Mouse (Mus musculus) liver, embryonic 16.5 days (tissue): ENCODE measurements around the gene Maml2. TPM values are rescaled to one million over a fixed set of nuclear protein-coding genes. Genes with fewer than 3 reads are reported as not detected.

ENCODE experiments used
- ATAC-seq: fragments of 200-750 bp; cut with Nextera tagmentation; 2 replicates; pipeline ENCODE4 v1.8.0; 2017; ENCODE audit warnings: low read depth, mild to moderate bottlenecking, moderate number of reproducible peaks, moderate library complexity
- H3K27ac ChIP-seq: fragments of 300-500 bp; sonication (generic); 2 replicates; pipeline ENCODE4 v1.5.1; 2014; ENCODE audit warnings: mild to moderate bottlenecking, low read length
- H3K27me3 ChIP-seq: fragments of 300-500 bp; sonication (generic); 2 replicates; pipeline ENCODE4 v1.6.1; 2014; ENCODE audit warnings: low read depth, low read length, mixed read lengths; ENCODE audit not compliant: control insufficient read depth, insufficient read depth
- H3K36me3 ChIP-seq: fragments of 300-500 bp; sonication (generic); 2 replicates; pipeline ENCODE4 v1.6.1; 2014; ENCODE audit warnings: mild to moderate bottlenecking; ENCODE audit not compliant: control insufficient read depth, insufficient read depth
- H3K4me1 ChIP-seq: fragments of 300-500 bp; sonication (generic); 2 replicates; pipeline ENCODE4 v1.6.1; 2014; ENCODE audit warnings: low read depth, low read length, mixed read lengths; ENCODE audit not compliant: control insufficient read depth
- H3K4me2 ChIP-seq: fragments of 300-500 bp; sonication (generic); 2 replicates; pipeline ENCODE4 v1.6.1; 2014; ENCODE audit warnings: low read depth, low read length, mixed read lengths
- H3K4me3 ChIP-seq: fragments of 300-500 bp; sonication (generic); 2 replicates; pipeline ENCODE4 v1.5.1; 2014; ENCODE audit warnings: low read depth, mild to moderate bottlenecking, low read length
- H3K9ac ChIP-seq: fragments of 300-500 bp; sonication (generic); 2 replicates; pipeline ENCODE4 v1.6.1; 2014; ENCODE audit warnings: low read depth, low read length
- H3K9me3 ChIP-seq: fragments of 300-500 bp; sonication (generic); replicated peaks from 2 replicates; pipeline ENCODE4 v1.6.1; 2016; ENCODE audit warnings: low read length; ENCODE audit not compliant: control insufficient read depth
- WGBS: fragments of 180-500 bp; shearing (Covaris S2); extraction: QIAGEN DNeasy Blood & Tissue Kit; methylation state at CpG from one replicate; pipeline ENCODE4 v1.1.7; 2014; ENCODE audit not compliant: insufficient replicate concordance; 5-methylcytosine and 5-hydroxymethylcytosine counted together
- polyA plus RNA-seq: library from polyadenylated mRNA; unstranded; fragments of >200 nt; fragmentation: Nextera tagmentation; extraction: Ambion mirVana; gene quantifications from 2 replicates; pipeline ENCODE4 v1.2.1, GENCODE M21; 2015

Gene Maml2
- polyA plus RNA-seq, 1 experiment from 2014 or later: 0.96 TPM

DNA sequence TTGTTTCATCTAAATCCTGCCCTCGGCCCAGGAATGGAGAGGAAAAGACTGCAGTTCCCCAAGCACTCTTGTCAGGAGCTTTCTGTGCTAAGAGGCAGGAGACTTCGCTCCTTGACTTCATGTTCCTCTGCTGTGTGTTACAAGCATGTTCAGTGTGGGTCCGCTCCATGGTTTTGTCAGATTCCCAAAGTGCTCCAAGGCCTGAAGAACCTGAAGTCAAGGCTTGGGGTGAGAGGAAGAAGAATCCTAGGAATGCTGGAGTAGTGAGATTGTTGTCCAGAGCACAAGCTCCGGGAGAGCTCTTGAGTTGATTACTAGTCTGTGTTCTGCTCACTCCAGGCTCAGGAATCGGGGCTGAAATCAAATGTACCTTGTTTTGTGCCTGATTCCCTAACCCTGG is 17.6 kb downstream of the Maml2 start:
- Histone ChIP-seq H3K4me2 (no peak overlapping the region), H3K4me1 (no peaks in the 10 kb centered on the region), H3K9me3 (no peaks in the 10 kb centered on the region), H3K27me3 (no peaks in the 10 kb centered on the region), H3K4me3 (no peak overlapping the region), H3K27ac (no peak overlapping the region), H3K9ac (no peak overlapping the region), H3K36me3 (no peaks in the 10 kb centered on the region)
- WGBS: 57% methylated on average over 5 of the region's 5 CpGs
- no peak for ATAC-seq

DNA sequence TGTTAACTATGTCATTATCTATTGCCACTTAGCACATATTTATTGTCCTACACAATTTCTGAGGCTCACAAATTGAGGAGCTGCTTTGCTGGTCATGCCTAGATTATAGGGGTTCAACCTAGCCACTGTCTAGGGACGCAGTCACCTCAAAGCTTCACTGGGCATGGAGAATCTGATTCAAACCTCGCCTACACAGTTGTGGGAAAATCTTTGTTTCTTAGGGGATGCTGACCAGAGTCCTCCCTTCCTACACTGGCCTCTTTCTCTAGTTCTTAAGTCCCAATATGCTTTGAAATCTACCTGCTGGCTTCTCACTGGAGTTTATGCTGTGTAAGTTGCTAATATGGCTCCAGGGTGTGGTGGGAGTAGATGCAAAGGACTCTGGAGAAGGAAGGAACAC is 21.8 kb downstream of the Maml2 start:
- H3K4me2 ChIP-seq: no peak overlapping the region
- H3K9me3 ChIP-seq: no peaks in the 10 kb centered on the region
- WGBS: 57% methylated on average over 2 of the region's 2 CpGs
- H3K4me3 ChIP-seq: no peak overlapping the region
- H3K9ac ChIP-seq: no peak overlapping the region
- H3K27me3 ChIP-seq: no peaks in the 10 kb centered on the region
- ATAC-seq: no peak
- H3K27ac ChIP-seq: no peak overlapping the region
- no peaks in the 10 kb centered on the region for H3K4me1 ChIP-seq
- no peaks in the 10 kb centered on the region for H3K36me3 ChIP-seq

DNA sequence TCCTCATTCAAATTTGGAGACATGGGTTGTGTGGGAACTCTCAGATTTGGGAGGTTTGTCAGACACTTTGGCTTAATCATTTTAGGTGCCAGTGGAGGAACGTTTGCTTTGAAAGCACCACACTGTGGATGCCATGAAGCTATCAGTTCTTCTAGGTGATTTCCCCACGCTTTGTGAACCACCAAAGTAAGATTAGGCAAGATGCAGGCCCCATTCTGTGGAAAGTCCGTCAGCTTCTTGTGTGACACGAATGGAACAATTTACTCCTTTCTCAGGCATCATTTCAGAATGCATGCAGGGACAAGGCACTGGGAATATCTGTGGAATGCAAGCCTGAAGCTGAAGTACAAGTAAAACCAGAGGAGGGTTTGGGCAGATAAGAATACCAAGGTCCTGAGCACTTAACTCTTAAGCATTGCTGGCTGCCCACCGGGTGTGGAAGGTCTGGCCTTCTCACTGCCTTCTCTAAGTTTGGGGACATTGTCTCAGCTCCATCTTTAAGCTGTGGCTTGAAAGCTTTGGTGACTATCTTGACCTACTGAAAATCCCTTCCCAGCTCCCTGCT is 23.1 kb downstream of the Maml2 start:
- Histone ChIP-seq H3K4me1 (no peaks in the 10 kb centered on the region), H3K36me3 (no peaks in the 10 kb centered on the region)
- ATAC-seq: no peak

DNA sequence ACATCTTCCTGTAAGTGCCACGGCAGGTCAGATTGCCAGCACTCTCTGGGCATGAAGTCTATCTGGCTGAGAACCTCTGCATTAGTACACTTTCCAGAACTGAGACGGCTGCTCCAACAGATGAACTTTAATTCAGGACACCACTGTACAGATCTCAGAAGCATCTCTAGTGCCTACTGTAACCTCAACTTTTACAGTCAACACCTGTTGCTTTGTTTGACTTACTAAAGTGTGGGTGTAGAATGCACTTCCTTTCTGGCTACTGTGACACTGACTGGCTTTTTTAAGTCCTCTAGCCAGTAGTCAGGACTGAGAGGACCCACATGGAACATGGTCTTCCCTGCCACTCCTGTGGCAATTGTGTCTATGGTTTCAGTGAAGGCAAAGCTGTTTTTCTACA is 25.3 kb downstream of the Maml2 start:
- 38% methylated on average over 2 of the region's 2 CpGs for WGBS
- Histone ChIP-seq H3K4me1 (no peaks in the 10 kb centered on the region), H3K27me3 (no peaks in the 10 kb centered on the region), H3K4me2 (no peak overlapping the region), H3K36me3 (no peaks in the 10 kb centered on the region), H3K4me3 (no peak overlapping the region), H3K9me3 (no peaks in the 10 kb centered on the region), H3K9ac (no peak overlapping the region), H3K27ac (no peak overlapping the region)
- no peak for ATAC-seq

More for the DNA sequence above, 23.1 kb downstream of the Maml2 start:
- WGBS: 46% methylated on average over 5 of the region's 5 CpGs
- Histone ChIP-seq H3K9ac (no peak overlapping the region), H3K9me3 (no peaks in the 10 kb centered on the region), H3K27me3 (no peaks in the 10 kb centered on the region), H3K27ac (no peak overlapping the region), H3K4me3 (no peak overlapping the region), H3K4me2 (no peak overlapping the region)

DNA sequence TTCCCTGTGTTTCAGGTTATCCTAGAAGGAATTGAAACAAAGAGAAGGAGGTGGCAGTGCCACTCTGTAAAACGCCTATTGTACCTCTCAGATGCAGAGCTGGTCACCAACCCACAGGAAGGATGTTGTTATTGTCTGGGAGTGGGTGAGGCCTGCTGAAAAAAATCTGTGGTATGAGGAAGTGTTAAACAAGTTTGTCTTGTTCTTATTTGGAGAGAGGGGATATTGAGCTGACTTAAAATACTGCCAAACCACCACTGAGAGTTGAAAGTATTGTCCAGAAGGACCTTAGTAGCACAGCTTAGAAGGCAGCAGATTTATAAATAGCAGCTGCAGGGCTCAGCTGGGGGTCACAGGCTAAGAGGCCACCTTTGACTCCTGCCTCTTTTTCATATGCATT is 25.9 kb downstream of the Maml2 start:
- no peak for ATAC-seq
- H3K9me3 ChIP-seq: no peaks in the 10 kb centered on the region
- no peaks in the 10 kb centered on the region for H3K36me3 ChIP-seq
- no peak overlapping the region for H3K9ac ChIP-seq
- no peaks in the 10 kb centered on the region for H3K4me1 ChIP-seq
- H3K4me3 ChIP-seq: no peak overlapping the region
- H3K27ac ChIP-seq: no peak overlapping the region
- WGBS: 12% methylated on average over 1 of the region's 1 CpGs
- H3K4me2 ChIP-seq: no peak overlapping the region
- no peaks in the 10 kb centered on the region for H3K27me3 ChIP-seq

DNA sequence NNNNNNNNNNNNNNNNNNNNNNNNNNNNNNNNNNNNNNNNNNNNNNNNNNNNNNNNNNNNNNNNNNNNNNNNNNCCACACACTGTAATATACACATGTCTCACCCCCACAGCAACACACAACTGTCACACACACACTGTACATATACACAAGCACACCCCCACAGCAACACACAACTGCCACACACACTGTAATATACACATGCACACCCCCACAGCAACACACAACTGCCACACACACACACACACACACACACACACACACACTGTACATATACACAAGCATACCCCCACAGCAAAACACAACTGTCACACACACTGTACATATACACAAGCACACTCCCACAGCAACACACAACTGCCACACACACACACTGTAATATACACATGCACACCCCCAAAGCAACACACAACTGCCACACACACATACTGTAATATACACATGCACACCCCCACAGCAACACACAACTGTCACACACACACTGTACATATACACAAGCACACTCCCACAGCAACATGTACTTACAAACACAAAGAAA is 116.5 kb downstream of the Maml2 start:
- no peak for ATAC-seq
- Histone ChIP-seq H3K4me1 (no peaks in the 10 kb centered on the region), H3K27ac (no peak overlapping the region), H3K4me2 (no peak overlapping the region), H3K4me3 (no peak overlapping the region), H3K9ac (no peak overlapping the region), H3K36me3 (no peaks in the 10 kb centered on the region), H3K27me3 (no peaks in the 10 kb centered on the region), H3K9me3 (no peaks in the 10 kb centered on the region)

DNA sequence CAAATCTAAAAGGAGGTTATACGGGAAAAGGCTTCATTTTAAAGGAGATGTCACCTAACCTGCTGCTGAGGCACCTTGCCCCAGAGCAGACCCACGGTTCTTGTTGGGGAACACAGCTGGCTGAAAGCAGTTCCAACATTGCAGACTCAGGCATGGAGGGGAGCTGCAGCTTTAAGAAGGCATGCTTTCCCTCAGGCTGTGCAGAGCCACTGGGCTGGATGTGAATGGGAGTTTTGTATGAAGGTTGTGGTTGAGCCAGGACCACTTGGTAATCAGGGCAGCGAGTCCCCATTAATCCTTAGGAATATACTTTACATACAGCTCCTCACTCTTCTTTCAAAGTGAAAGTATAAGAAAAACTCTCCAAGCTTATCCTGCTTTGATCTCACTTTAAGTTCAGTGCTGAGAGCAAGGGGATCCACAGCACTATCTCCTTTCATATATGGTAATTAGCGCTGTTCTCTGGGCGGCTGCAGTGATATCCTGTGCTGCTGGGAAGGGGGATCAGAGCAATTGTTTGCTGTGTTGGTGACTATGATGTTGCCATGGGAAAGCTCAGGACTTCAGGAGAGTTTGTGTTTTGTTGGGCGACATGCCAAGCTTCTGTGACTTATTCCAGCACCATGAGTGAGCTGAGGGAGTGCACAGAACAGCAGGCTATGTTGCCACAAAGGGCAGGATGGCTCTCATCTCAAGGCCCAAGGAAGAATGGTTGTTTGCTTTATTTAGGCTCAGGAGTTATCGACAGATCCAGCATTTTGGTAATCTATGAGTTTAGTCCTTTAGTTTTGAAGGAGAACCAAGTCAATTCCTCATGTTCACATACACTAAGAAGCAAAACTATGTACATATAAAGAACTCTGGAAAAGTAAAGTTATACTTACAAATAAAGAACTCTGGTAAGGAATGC is 127.5 kb downstream of the Maml2 start:
- H3K9ac ChIP-seq: no peak overlapping the region
- no peak overlapping the region for H3K4me2 ChIP-seq
- no peaks in the 10 kb centered on the region for H3K4me1 ChIP-seq
- no peak for ATAC-seq
- no peaks in the 10 kb centered on the region for H3K36me3 ChIP-seq
- 43% methylated on average over 7 of the region's 7 CpGs for WGBS
- no peak overlapping the region for H3K27ac ChIP-seq
- no peaks in the 10 kb centered on the region for H3K9me3 ChIP-seq
- H3K27me3 ChIP-seq: no peaks in the 10 kb centered on the region
- no peak overlapping the region for H3K4me3 ChIP-seq

DNA sequence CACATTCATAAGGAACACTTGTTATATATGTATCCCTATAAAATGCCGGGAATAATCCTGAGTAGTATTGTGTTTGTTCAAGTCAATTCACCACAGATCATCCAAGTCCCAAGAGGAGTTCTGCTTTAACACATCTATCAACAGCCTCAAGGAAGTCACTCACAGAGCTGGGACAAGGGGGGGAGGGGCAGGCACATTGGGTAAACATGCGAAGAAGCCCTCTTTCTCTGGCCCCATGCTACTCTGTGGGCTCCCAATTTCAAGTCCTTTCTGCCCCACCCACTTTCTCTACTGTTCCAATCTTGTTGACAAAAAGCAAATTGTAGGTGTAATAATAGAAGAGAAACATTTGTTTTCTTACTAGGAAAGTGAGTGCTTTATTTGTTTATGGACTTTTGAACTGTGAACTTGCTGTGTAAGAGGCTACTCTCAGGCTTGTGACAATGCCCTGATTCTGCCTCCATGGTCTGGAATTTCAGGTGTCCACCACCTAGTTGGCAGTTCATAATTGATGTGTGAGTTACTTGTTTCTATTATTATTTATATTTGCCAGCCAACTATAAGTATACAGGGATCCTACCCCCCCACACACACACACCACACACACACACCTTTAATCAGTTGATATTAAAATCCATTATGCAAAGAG is 131.8 kb downstream of the Maml2 start:
- Histone ChIP-seq H3K4me3 (no peak overlapping the region), H3K4me1 (no peaks in the 10 kb centered on the region), H3K36me3 (no peaks in the 10 kb centered on the region), H3K27ac (no peak overlapping the region), H3K9me3 (no peaks in the 10 kb centered on the region), H3K27me3 (no peaks in the 10 kb centered on the region), H3K4me2 (no peak overlapping the region), H3K9ac (no peak overlapping the region)
- 47% methylated on average over 2 of the region's 2 CpGs for WGBS
- ATAC-seq: no peak

DNA sequence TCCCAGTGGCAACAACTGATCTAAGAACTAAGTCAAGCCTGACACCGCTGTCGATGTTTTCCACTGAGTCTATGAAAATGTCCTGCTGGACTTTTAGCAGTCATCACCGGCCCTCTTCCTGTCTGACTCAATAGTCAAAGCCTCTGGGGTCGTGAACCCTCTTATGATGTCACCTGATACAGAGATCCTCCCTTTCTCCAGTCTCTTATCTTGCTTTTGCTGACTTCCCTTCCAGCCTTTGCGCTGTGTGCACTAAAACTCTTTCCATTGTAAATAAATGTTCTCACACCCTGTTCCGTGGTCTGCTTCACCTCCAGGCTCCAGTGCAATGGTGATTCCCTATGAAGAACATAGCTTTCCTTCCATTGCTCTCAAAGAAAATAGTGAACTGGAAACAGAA is 132.5 kb downstream of the Maml2 start:
- Histone ChIP-seq H3K27me3 (no peaks in the 10 kb centered on the region), H3K9ac (no peak overlapping the region), H3K4me3 (no peak overlapping the region), H3K9me3 (no peaks in the 10 kb centered on the region), H3K27ac (no peak overlapping the region), H3K4me1 (no peaks in the 10 kb centered on the region), H3K36me3 (no peaks in the 10 kb centered on the region), H3K4me2 (no peak overlapping the region)
- ATAC-seq: peak; percentile 39; the same call in 1 of the 2 replicates
- 21% methylated on average over 6 of the region's 6 CpGs for WGBS
